Mouse (Mus musculus): Measurements from ENCODE around the gene Pla2r1. TPM values are rescaled to one million over a fixed set of nuclear protein-coding genes. Genes with fewer than 3 reads are reported as not detected.

Pla2r1 gene
- polyA plus RNA-seq, 1 experiment from 2014 or later = 2.0 TPM

DNA sequence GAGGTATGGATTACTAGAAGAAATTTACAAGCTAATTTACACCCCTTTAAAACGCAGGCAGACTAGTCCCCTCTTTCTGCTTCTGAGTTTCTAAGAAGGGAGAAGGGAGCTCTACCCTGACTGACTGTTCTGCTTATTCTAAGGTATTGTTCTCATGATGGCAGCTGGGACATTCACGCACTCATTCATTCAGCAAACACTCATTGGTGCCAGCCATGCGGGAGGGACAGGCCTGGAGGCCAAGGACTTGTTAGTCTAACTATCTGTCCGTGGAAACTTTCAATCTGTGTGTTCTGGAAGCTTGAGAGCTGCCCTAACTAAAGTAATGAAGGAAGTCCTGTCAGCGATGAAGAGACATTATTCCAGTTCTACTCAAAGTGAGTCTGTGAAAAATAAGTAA lies 14.4 kb downstream of the Pla2r1 start:
- DNase-seq (ENCODE audit: low spot score) = no peak
- H3K4me1 ChIP-seq = peaks cover 11% of the 10 kb centered on the region
- H3K27me3 ChIP-seq (ENCODE audit: low read depth, poor library complexity, severe bottlenecking) = no peaks in the 10 kb centered on the region
- H3K27ac ChIP-seq = no peak overlapping the region
- WGBS = 88% methylated on average over 5 of the region's 5 CpGs
- no peaks in the 10 kb centered on the region for H3K9me3 ChIP-seq (replicated peaks)
- no peaks in the 10 kb centered on the region for H3K36me3 ChIP-seq
- no peak overlapping the region for H3K4me3 ChIP-seq

DNA sequence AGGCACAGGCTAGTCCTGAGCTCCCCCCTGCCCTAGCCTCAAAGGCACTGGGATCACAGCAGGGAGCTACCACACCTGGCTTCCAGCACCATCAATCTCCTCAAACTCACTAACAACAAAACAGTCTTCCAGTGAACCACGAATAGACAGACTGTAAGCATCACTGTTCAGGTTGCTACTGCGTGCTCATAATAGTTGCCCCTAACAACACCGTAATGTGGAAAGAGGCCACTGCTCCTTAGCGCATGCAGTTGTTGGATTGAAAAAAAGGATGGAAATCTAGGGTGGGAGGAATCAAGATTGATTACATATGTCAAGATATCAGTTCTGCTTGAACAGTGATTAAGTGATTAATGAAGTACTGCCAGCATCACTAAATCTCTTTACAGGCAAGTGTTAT lies 14.8 kb downstream of the Pla2r1 start:
- Histone ChIP-seq H3K9me3 (replicated peaks) (no peaks in the 10 kb centered on the region), H3K36me3 (no peaks in the 10 kb centered on the region), H3K27ac (no peak overlapping the region), H3K27me3 (ENCODE audit: low read depth, poor library complexity, severe bottlenecking) (no peaks in the 10 kb centered on the region), H3K4me1 (peaks cover 11% of the 10 kb centered on the region), H3K4me3 (no peak overlapping the region)
- DNase-seq (ENCODE audit: low spot score) = no peak
- 86% methylated on average over 4 of the region's 4 CpGs for WGBS

- H3K36me3 ChIP-seq = no peaks in the 10 kb centered on the region
- H3K4me3 ChIP-seq = no peak overlapping the region
- no peaks in the 10 kb centered on the region for H3K9me3 ChIP-seq (replicated peaks)
- H3K4me1 ChIP-seq = no peaks in the 10 kb centered on the region
- WGBS = 88% methylated on average over 8 of the region's 8 CpGs
- no peaks in the 10 kb centered on the region for H3K27me3 ChIP-seq (ENCODE audit: low read depth, poor library complexity, severe bottlenecking)
- no peak for DNase-seq (ENCODE audit: low spot score)
- no peak overlapping the region for H3K27ac ChIP-seq
Measured at GRCm38 (mm10) chr2:60534755-60535154, 18.4 kb downstream of the Pla2r1 start.

GRCm38 (mm10) chr2:60533026-60533425 lies 20.1 kb downstream of the Pla2r1 start:
- 82% methylated on average over 3 of the region's 3 CpGs for WGBS
- Histone ChIP-seq H3K27me3 (ENCODE audit: low read depth, poor library complexity, severe bottlenecking) (no peaks in the 10 kb centered on the region), H3K9me3 (replicated peaks) (no peaks in the 10 kb centered on the region), H3K27ac (no peak overlapping the region), H3K4me3 (no peak overlapping the region), H3K4me1 (0 out of 2 replicates have a peak, but pooled peaks cover 1% of the 10 kb centered on the region), H3K36me3 (no peaks in the 10 kb centered on the region)
- DNase-seq (ENCODE audit: low spot score) = no peak

DNA sequence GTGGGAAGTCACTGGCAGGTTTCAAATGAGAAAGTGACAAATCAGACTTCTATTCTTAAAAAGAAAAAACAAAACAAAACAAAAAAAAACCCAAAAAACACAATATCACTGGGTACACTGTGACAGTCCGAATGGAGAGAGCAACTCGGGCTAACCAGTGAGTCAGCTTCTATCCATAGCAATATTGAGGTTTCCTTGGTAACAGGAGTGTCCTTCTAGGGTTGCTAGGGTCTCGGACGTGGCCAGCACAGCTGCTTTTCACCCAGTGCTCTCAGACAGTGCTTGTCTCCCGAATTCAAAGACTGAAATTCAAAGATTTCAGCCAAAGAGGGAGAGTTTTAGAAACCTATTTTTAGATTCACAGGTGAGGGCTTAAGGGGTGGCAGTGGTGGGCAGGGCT lies 20.6 kb downstream of the Pla2r1 start:
- Histone ChIP-seq H3K27ac (no peak overlapping the region), H3K9me3 (replicated peaks) (no peaks in the 10 kb centered on the region), H3K4me3 (no peak overlapping the region), H3K4me1 (0 out of 2 replicates have a peak, but pooled peaks cover 3% of the 10 kb centered on the region), H3K36me3 (no peaks in the 10 kb centered on the region), H3K27me3 (ENCODE audit: low read depth, poor library complexity, severe bottlenecking) (no peaks in the 10 kb centered on the region)
- no peak for DNase-seq (ENCODE audit: low spot score)
- WGBS = 81% methylated on average over 5 of the region's 5 CpGs

DNA sequence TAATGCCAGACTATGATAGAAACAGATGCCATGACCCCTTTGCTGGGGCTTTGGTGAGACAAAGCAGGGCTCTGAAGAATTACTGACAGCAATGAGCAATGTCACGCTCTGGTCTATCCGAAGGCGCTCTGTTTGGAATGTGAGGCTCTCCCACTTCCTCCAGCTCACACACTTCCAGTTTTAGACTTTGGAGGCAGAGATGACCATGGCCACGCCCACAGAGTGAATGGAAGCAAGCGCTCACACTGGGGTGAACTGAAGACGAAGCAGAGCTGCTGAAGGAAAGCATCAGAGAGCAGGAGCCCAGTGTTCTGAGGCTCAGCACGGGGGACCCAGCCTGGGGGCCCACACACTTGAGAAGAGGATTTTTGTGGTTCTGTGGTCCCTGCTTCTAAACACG lies 37.3 kb downstream of the Pla2r1 start:
- no peak for DNase-seq (ENCODE audit: low spot score)
- H3K36me3 ChIP-seq = no peaks in the 10 kb centered on the region
- H3K27me3 ChIP-seq (ENCODE audit: low read depth, poor library complexity, severe bottlenecking) = no peaks in the 10 kb centered on the region
- H3K4me1 ChIP-seq = no peaks in the 10 kb centered on the region
- H3K4me3 ChIP-seq = no peak overlapping the region
- no peaks in the 10 kb centered on the region for H3K9me3 ChIP-seq (replicated peaks)
- WGBS = 63% methylated on average over 8 of the region's 8 CpGs
- no peak overlapping the region for H3K27ac ChIP-seq

GRCm38 (mm10) chr2:60514863-60515262 lies 38.2 kb downstream of the Pla2r1 start:
- Histone ChIP-seq H3K4me1 (no peaks in the 10 kb centered on the region), H3K4me3 (no peak overlapping the region), H3K36me3 (no peaks in the 10 kb centered on the region), H3K9me3 (replicated peaks) (no peaks in the 10 kb centered on the region), H3K27ac (no peak overlapping the region), H3K27me3 (ENCODE audit: low read depth, poor library complexity, severe bottlenecking) (no peaks in the 10 kb centered on the region)
- WGBS = 69% methylated on average over 4 of the region's 4 CpGs
- no peak for DNase-seq (ENCODE audit: low spot score)

GRCm38 (mm10) chr2:60510718-60511117 lies 42.4 kb downstream of the Pla2r1 start:
- Histone ChIP-seq H3K9me3 (replicated peaks) (no peaks in the 10 kb centered on the region), H3K27ac (no peak overlapping the region), H3K27me3 (ENCODE audit: low read depth, poor library complexity, severe bottlenecking) (no peaks in the 10 kb centered on the region), H3K4me3 (no peak overlapping the region), H3K36me3 (no peaks in the 10 kb centered on the region), H3K4me1 (no peaks in the 10 kb centered on the region)
- 91% methylated on average over 1 of the region's 1 CpGs for WGBS
- DNase-seq (ENCODE audit: low spot score) = no peak

DNA sequence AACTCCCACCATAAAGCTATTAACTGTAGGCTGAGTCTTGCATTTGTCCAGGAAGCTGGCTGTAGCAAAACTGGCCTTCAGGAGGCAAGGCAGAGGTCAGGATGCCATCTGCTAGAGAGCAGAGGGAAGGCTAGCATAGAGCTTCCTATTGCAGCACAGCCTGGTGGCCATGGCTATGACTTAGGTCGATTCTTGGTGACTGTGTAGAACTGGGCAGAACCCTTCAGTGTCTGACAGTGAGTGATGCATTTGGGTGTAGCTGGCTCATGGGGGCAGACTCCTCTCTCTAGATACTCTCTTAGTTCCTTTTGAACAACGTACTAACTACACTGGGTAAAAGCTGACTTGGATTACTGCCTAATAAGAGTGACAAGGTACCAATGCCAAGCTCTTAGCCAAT lies 48.0 kb downstream of the Pla2r1 start:
- no peaks in the 10 kb centered on the region for H3K36me3 ChIP-seq
- H3K4me1 ChIP-seq = peaks cover 10% of the 10 kb centered on the region
- WGBS = 38% methylated on average over 2 of the region's 2 CpGs
- no peak overlapping the region for H3K4me3 ChIP-seq
- no peak for DNase-seq (ENCODE audit: low spot score)
- H3K9me3 ChIP-seq (replicated peaks) = no peaks in the 10 kb centered on the region
- no peak overlapping the region for H3K27ac ChIP-seq
- no peaks in the 10 kb centered on the region for H3K27me3 ChIP-seq (ENCODE audit: low read depth, poor library complexity, severe bottlenecking)

DNA sequence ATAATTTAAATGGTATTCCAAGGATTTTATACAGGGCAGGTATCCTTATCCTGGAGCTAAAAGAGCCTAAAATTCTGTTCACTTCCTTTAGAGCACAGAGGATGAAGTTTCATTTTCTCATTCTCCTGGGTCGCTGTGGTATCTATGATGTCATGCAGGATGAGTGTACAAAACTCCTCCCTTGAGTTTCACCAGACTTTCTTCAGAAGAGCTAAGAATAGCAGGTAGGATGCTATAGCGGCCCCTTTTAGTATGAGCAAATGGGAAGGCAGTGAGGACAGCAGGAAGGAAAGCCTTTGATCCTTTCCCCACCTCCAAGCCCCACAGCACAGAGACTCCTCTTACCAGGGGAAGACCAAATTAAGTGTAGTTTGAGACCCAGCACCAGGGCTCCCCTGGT lies 48.4 kb downstream of the Pla2r1 start:
- peaks cover 10% of the 10 kb centered on the region for H3K4me1 ChIP-seq
- no peak overlapping the region for H3K4me3 ChIP-seq
- no peaks in the 10 kb centered on the region for H3K27me3 ChIP-seq (ENCODE audit: low read depth, poor library complexity, severe bottlenecking)
- H3K27ac ChIP-seq = no peak overlapping the region
- no peaks in the 10 kb centered on the region for H3K9me3 ChIP-seq (replicated peaks)
- H3K36me3 ChIP-seq = no peaks in the 10 kb centered on the region
- whole genome bisulfite sequencing = 30% methylated on average over 2 of the region's 2 CpGs
- DNase-seq (ENCODE audit: low spot score) = no peak

GRCm38 (mm10) chr2:60503991-60504390 lies 49.1 kb downstream of the Pla2r1 start:
- Histone ChIP-seq H3K36me3 (no peaks in the 10 kb centered on the region), H3K27ac (no peak overlapping the region), H3K27me3 (ENCODE audit: low read depth, poor library complexity, severe bottlenecking) (no peaks in the 10 kb centered on the region), H3K9me3 (replicated peaks) (no peaks in the 10 kb centered on the region), H3K4me1 (peaks cover 10% of the 10 kb centered on the region), H3K4me3 (no peak overlapping the region)
- WGBS = 67% methylated on average over 4 of the region's 4 CpGs
- no peak for DNase-seq (ENCODE audit: low spot score)

DNA sequence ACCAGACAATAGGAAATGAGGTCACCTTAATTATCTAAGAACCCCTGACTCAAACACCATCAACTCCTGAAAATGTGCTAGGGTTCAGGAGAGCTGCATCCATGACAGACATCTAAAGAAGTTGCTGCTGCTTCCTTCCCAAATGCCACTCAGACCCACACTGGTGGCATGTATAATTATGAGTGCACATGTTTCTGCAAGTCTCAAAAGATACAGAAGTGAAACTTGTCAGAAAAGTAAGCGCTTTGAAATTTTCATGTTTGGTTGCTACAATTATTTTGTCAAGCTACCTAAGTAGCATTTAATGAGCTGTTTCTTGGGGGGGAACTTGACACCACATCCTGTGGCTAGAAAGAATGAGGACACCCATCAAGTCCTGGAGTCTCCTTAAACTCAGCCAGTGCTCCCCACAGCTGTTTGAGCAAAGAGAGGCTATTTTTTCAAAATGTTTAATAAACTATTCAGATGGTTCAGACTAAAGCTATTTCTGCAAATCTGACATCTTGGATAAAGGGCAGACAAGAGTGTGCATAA lies 52.5 kb downstream of the Pla2r1 start:
- peaks cover 10% of the 10 kb centered on the region for H3K4me1 ChIP-seq
- DNase-seq (ENCODE audit: low spot score) = no peak
- H3K4me3 ChIP-seq = no peak overlapping the region
- no peak overlapping the region for H3K27ac ChIP-seq
- H3K36me3 ChIP-seq = no peaks in the 10 kb centered on the region
- H3K27me3 ChIP-seq (ENCODE audit: low read depth, poor library complexity, severe bottlenecking) = no peaks in the 10 kb centered on the region
- 91% methylated on average over 1 of the region's 1 CpGs for WGBS
- H3K9me3 ChIP-seq (replicated peaks) = no peaks in the 10 kb centered on the region

GRCm38 (mm10) chr2:60479906-60480305 lies 73.2 kb downstream of the Pla2r1 start:
- WGBS = 93% methylated on average over 7 of the region's 7 CpGs
- no peak for DNase-seq (ENCODE audit: low spot score)
- H3K27ac ChIP-seq = no peak overlapping the region
- H3K4me1 ChIP-seq = no peaks in the 10 kb centered on the region
- no peak overlapping the region for H3K4me3 ChIP-seq
- H3K27me3 ChIP-seq (ENCODE audit: low read depth, poor library complexity, severe bottlenecking) = no peaks in the 10 kb centered on the region
- no peaks in the 10 kb centered on the region for H3K36me3 ChIP-seq
- no peaks in the 10 kb centered on the region for H3K9me3 ChIP-seq (replicated peaks)

- 89% methylated on average over 2 of the region's 2 CpGs for WGBS
- H3K4me3 ChIP-seq = no peak overlapping the region
Measured at GRCm38 (mm10) chr2:60478778-60479177, 74.3 kb downstream of the Pla2r1 start.

More at GRCm38 (mm10) chr2:60478778-60479177, 74.3 kb downstream of the Pla2r1 start:
- Histone ChIP-seq H3K4me1 (no peaks in the 10 kb centered on the region), H3K36me3 (no peaks in the 10 kb centered on the region), H3K27ac (no peak overlapping the region), H3K9me3 (replicated peaks) (no peaks in the 10 kb centered on the region), H3K27me3 (ENCODE audit: low read depth, poor library complexity, severe bottlenecking) (no peaks in the 10 kb centered on the region)
- DNase-seq (ENCODE audit: low spot score) = no peak
